Mouse (Mus musculus) liver, embryonic 16.5 days (tissue): ENCODE results near the gene Serpine3. TPM values are rescaled to one million over a fixed set of nuclear protein-coding genes. Genes with fewer than 3 reads are reported as not detected.

Experiments used
- ATAC-seq: fragments of 200-750 bp; cut with Nextera tagmentation; 2 replicates; pipeline ENCODE4 v1.8.0; 2017; ENCODE audit warnings: low read depth, mild to moderate bottlenecking, moderate number of reproducible peaks, moderate library complexity
- H3K27ac ChIP-seq: fragments of 300-500 bp; sonication (generic); 2 replicates; pipeline ENCODE4 v1.5.1; 2014; ENCODE audit warnings: mild to moderate bottlenecking, low read length
- H3K27me3 ChIP-seq: fragments of 300-500 bp; sonication (generic); 2 replicates; pipeline ENCODE4 v1.6.1; 2014; ENCODE audit warnings: low read depth, low read length, mixed read lengths; ENCODE audit not compliant: control insufficient read depth, insufficient read depth
- H3K36me3 ChIP-seq: fragments of 300-500 bp; sonication (generic); 2 replicates; pipeline ENCODE4 v1.6.1; 2014; ENCODE audit warnings: mild to moderate bottlenecking; ENCODE audit not compliant: control insufficient read depth, insufficient read depth
- H3K4me1 ChIP-seq: fragments of 300-500 bp; sonication (generic); 2 replicates; pipeline ENCODE4 v1.6.1; 2014; ENCODE audit warnings: low read depth, low read length, mixed read lengths; ENCODE audit not compliant: control insufficient read depth
- H3K4me2 ChIP-seq: fragments of 300-500 bp; sonication (generic); 2 replicates; pipeline ENCODE4 v1.6.1; 2014; ENCODE audit warnings: low read depth, low read length, mixed read lengths
- H3K4me3 ChIP-seq: fragments of 300-500 bp; sonication (generic); 2 replicates; pipeline ENCODE4 v1.5.1; 2014; ENCODE audit warnings: low read depth, mild to moderate bottlenecking, low read length
- H3K9ac ChIP-seq: fragments of 300-500 bp; sonication (generic); 2 replicates; pipeline ENCODE4 v1.6.1; 2014; ENCODE audit warnings: low read depth, low read length
- H3K9me3 ChIP-seq: fragments of 300-500 bp; sonication (generic); replicated peaks from 2 replicates; pipeline ENCODE4 v1.6.1; 2016; ENCODE audit warnings: low read length; ENCODE audit not compliant: control insufficient read depth
- WGBS: fragments of 180-500 bp; shearing (Covaris S2); extraction: QIAGEN DNeasy Blood & Tissue Kit; methylation state at CpG from one replicate; pipeline ENCODE4 v1.1.7; 2014; ENCODE audit not compliant: insufficient replicate concordance; 5-methylcytosine and 5-hydroxymethylcytosine counted together
- polyA plus RNA-seq: library from polyadenylated mRNA; unstranded; fragments of >200 nt; fragmentation: Nextera tagmentation; extraction: Ambion mirVana; gene quantifications from 2 replicates; pipeline ENCODE4 v1.2.1, GENCODE M21; 2015

Gene Serpine3
- polyA plus RNA-seq, 1 experiment from 2014 or later: not detected

GRCm38 (mm10) chr14:62648405-62648804 is 15.1 kb upstream of the Serpine3 start:
- Histone ChIP-seq H3K4me3 (no peak overlapping the region), H3K4me2 (no peak overlapping the region), H3K27ac (no peak overlapping the region), H3K9ac (no peak overlapping the region), H3K27me3 (no peaks in the 10 kb centered on the region), H3K9me3 (no peaks in the 10 kb centered on the region), H3K4me1 (no peaks in the 10 kb centered on the region), H3K36me3 (no peaks in the 10 kb centered on the region)
- 67% methylated on average over 6 of the region's 6 CpGs for WGBS
- ATAC-seq: no peak

DNA sequence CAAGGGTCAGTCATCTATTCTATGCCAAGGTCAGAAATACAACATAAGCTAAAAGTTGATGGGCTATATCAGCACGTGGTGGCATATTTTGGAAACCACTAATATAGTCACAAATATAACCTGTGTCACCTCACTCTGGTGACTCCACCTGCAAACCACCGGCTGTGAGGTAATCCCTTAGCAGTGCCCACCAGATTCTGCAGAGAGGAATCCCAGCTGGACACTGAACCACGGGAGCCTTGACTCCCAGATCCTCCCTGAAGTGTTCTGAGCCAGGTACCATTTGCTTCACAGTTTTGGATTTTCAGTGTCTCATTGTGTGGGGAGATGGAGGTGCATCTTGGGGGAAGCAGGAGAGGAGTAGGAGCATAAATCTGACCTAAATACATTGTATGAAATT is 13.1 kb upstream of the Serpine3 start:
- no peaks in the 10 kb centered on the region for H3K27me3 ChIP-seq
- no peak overlapping the region for H3K27ac ChIP-seq
- WGBS: 42% methylated on average over 3 of the region's 3 CpGs
- H3K4me3 ChIP-seq: no peak overlapping the region
- H3K4me1 ChIP-seq: no peaks in the 10 kb centered on the region
- no peaks in the 10 kb centered on the region for H3K36me3 ChIP-seq
- H3K4me2 ChIP-seq: no peak overlapping the region
- no peak overlapping the region for H3K9ac ChIP-seq
- no peaks in the 10 kb centered on the region for H3K9me3 ChIP-seq
- no peak for ATAC-seq

GRCm38 (mm10) chr14:62651771-62652170 is 11.7 kb upstream of the Serpine3 start:
- no peak for ATAC-seq
- WGBS: 60% methylated on average over 3 of the region's 3 CpGs

DNA sequence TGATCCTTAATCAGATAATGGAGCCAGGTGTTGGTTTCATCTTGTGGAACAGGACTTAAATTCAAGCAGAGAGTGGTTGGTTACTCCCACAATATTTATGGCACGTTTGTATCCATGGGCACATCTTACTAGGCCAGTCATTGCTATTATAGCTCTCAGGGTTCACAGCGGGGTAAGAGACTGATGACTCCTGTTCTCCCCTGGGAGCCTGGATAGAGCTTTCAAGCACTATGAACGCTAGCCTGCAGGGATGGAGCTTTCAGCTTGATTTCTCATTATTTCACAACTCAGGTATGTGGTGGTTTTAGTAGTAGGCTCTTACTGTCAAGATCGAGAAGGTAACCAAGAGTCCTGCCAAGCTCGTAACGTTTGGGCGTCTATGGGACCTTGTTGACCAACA is 7.5 kb upstream of the Serpine3 start:
- Histone ChIP-seq H3K27ac (no peak overlapping the region), H3K4me1 (no peaks in the 10 kb centered on the region), H3K36me3 (no peaks in the 10 kb centered on the region), H3K9ac (no peak overlapping the region), H3K4me3 (no peak overlapping the region), H3K4me2 (no peak overlapping the region), H3K9me3 (no peaks in the 10 kb centered on the region), H3K27me3 (no peaks in the 10 kb centered on the region)
- WGBS: 71% methylated on average over 7 of the region's 7 CpGs
- no peak for ATAC-seq

More at GRCm38 (mm10) chr14:62651771-62652170, 11.7 kb upstream of the Serpine3 start:
- H3K27ac ChIP-seq: no peak overlapping the region
- H3K4me3 ChIP-seq: no peak overlapping the region
- H3K36me3 ChIP-seq: no peaks in the 10 kb centered on the region
- H3K4me1 ChIP-seq: no peaks in the 10 kb centered on the region
- H3K9me3 ChIP-seq: no peaks in the 10 kb centered on the region
- H3K9ac ChIP-seq: no peak overlapping the region
- no peaks in the 10 kb centered on the region for H3K27me3 ChIP-seq
- H3K4me2 ChIP-seq: no peak overlapping the region

DNA sequence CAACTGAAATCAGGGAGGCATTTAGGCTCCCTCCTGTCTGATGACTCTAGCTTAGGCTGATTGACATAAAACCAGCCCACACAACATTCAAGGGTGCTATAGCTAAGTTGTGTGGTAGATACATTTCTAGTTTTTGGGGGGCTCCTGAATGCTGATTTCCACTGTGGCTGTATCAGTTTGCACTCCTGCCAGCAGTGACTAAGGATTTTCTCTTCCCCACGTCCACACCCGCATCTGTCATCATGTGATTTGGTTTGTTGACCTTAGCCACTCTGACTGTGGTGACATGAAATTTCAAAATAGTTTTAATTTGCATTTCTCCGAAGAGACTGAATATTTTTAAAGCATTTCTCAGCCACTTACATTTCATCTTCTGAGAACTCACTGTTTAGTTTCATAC is 6.0 kb upstream of the Serpine3 start:
- Histone ChIP-seq H3K36me3 (no peaks in the 10 kb centered on the region), H3K9me3 (no peaks in the 10 kb centered on the region), H3K27me3 (no peaks in the 10 kb centered on the region), H3K27ac (no peak overlapping the region), H3K4me3 (no peak overlapping the region), H3K9ac (no peak overlapping the region), H3K4me2 (no peak overlapping the region), H3K4me1 (no peaks in the 10 kb centered on the region)
- no peak for ATAC-seq
- 45% methylated on average over 3 of the region's 3 CpGs for WGBS

DNA sequence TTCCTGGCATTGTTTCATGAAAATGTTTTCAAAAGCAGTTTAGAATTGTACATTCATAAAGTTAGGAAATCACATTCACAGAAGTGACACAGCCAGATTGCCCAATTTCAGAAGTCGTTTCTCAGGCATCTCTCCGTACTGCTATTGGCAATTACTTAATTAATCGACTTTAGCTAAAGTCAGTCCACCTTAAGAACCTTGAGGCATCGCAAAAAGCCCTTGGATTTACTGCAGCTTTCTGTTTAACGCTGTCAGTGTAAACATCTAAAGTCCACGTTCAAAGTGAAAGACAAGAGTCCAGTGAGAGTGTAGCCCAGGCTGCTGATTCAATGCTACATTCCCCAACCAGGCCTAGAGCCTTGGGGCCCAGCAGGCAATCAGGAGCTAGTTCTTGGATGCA is 1.1 kb upstream of the Serpine3 start:
- Histone ChIP-seq H3K36me3 (no peaks in the 10 kb centered on the region), H3K9ac (no peak overlapping the region), H3K9me3 (no peaks in the 10 kb centered on the region), H3K4me3 (no peak overlapping the region), H3K4me1 (no peaks in the 10 kb centered on the region), H3K4me2 (no peak overlapping the region), H3K27me3 (no peaks in the 10 kb centered on the region), H3K27ac (no peak overlapping the region)
- WGBS: 59% methylated on average over 6 of the region's 6 CpGs
- no peak for ATAC-seq

DNA sequence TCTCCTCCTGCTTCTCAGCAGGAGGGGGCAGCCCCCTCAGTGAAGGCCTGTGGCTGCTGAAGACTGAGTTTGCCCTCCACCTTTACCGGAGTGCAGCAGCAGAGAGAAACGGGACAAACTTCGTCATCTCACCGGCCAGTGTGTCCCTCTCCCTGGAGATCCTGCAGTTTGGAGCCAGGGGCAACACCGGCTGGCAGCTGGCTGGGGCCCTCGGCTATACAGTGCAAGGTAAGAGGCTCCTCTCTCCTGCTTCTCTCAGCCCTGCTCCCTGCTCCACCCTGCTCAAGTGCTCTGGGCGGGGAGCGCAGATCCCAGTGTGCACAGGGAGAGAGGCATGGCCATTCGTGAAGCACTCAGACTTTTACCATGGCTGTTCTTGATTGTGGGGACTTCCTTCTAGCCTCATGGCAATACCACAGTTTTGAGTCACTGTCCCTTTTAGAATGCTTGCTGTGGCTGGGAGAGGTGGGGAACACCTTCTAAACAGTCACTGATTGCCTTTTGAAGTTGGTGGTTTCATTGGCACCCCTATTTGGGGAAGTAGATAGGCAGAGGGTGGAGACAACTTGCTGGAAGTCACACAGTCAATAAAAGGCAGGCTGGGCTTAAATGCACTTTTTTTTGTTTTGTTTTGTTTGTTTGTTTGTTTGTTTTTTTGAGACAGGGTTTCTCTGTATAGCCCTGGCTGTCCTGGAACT is 1.7 kb downstream of the Serpine3 start:
- no peaks in the 10 kb centered on the region for H3K36me3 ChIP-seq
- no peak overlapping the region for H3K4me3 ChIP-seq
- no peaks in the 10 kb centered on the region for H3K9me3 ChIP-seq
- no peak overlapping the region for H3K9ac ChIP-seq
- no peak for ATAC-seq
- no peak overlapping the region for H3K4me2 ChIP-seq
- no peak overlapping the region for H3K27ac ChIP-seq
- no peaks in the 10 kb centered on the region for H3K4me1 ChIP-seq
- WGBS: 49% methylated on average over 9 of the region's 9 CpGs
- H3K27me3 ChIP-seq: no peaks in the 10 kb centered on the region

DNA sequence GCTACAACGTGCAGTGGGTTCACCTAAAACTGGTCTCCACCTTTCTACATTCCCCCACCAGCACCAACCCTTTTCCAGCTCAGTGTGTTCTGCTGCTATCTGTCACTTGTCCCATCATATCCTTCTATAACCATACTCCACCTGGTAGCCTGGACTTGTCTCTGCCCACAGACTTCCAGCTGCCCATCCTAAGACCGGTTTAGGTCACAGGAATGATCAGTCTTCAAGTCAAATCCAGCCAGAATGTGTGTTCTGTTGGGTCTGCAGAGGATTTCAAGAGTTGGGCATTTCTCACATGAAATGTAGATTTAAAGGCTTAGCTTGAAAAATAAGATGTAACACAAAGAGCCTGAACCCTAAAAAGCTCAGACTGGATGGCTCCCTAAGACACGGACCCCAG is 10.2 kb downstream of the Serpine3 start:
- no peaks in the 10 kb centered on the region for H3K4me1 ChIP-seq
- 54% methylated on average over 3 of the region's 3 CpGs for WGBS
- no peaks in the 10 kb centered on the region for H3K9me3 ChIP-seq
- H3K9ac ChIP-seq: no peak overlapping the region
- H3K36me3 ChIP-seq: no peaks in the 10 kb centered on the region
- no peaks in the 10 kb centered on the region for H3K27me3 ChIP-seq
- no peak overlapping the region for H3K4me2 ChIP-seq
- ATAC-seq: no peak
- H3K4me3 ChIP-seq: no peak overlapping the region
- H3K27ac ChIP-seq: no peak overlapping the region

DNA sequence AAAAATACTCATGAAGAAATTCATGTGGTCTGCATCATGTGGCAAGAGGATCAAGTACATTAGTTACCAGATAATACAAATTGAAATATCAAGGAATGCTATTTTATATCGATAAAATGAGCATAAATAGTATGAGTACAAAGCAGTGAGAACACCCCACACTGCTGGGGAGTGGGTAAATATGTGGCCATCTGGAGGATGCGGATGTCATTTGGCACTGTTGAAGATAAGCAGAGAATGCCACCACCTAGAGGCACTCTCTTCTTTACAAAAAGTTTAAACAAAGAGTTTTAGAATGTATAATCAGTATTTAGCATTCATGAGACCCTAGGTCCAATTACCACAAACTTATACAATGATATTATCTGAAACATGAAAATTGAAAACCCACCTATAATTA is 54.7 kb downstream of the Serpine3 start:
- no peaks in the 10 kb centered on the region for H3K9me3 ChIP-seq
- no peak overlapping the region for H3K9ac ChIP-seq
- H3K27me3 ChIP-seq: no peaks in the 10 kb centered on the region
- H3K4me2 ChIP-seq: no peak overlapping the region
- 74% methylated on average over 2 of the region's 2 CpGs for WGBS
- no peaks in the 10 kb centered on the region for H3K4me1 ChIP-seq
- H3K27ac ChIP-seq: no peak overlapping the region
- no peak for ATAC-seq
- peaks cover 15% of the 10 kb centered on the region for H3K36me3 ChIP-seq
- no peak overlapping the region for H3K4me3 ChIP-seq
